Mouse (Mus musculus) heart, embryonic 14.5 days (tissue): Measurements from ENCODE around the gene Gm47289. TPM values are rescaled to one million over a fixed set of nuclear protein-coding genes. Genes with fewer than 3 reads are reported as not detected.
A peak's percentile ranks its signal among the peaks of the same experiment; 100 is the strongest.

Experiments used
- ATAC-seq: fragments of 200-750 bp; cut with Nextera tagmentation; 2 replicates; pipeline ENCODE4 v1.8.0; 2017; ENCODE audit warnings: low read depth, moderate TSS enrichment; ENCODE audit not compliant: insufficient number of reproducible peaks, insufficient read depth, low FRiP score
- H3K27ac ChIP-seq, 2 experiments: fragments of 200-500 bp in 1 of 2; fragments of 300-500 bp in 1 of 2; sonication (generic) in 1 of 2; replicated peaks in 1 of 2; 2 replicates each; pipeline ENCODE4 v1.5.1; 2012 to 2014; ENCODE audit warnings: low read depth in 2 of 2, low read length in 2 of 2, control low read depth in 1 of 2, mild to moderate bottlenecking in 1 of 2, mixed read lengths in 1 of 2; ENCODE audit not compliant: control insufficient read depth in 1 of 2, insufficient read depth in 1 of 2
- H3K27me3 ChIP-seq: fragments of 300-500 bp; sonication (generic); 2 replicates; pipeline ENCODE4 v1.6.1; 2014; ENCODE audit warnings: mild to moderate bottlenecking, low read length, control low read depth; ENCODE audit not compliant: control insufficient read depth, insufficient read depth
- H3K36me3 ChIP-seq: fragments of 300-500 bp; sonication (generic); 2 replicates; pipeline ENCODE4 v1.6.1; 2014; ENCODE audit warnings: mild to moderate bottlenecking, control low read depth, low read length, mixed read lengths; ENCODE audit not compliant: control insufficient read depth, insufficient read depth
- H3K4me1 ChIP-seq, 2 experiments: fragments of 200-500 bp in 1 of 2; fragments of 300-500 bp in 1 of 2; sonication (generic) in 1 of 2; 2 replicates each; pipeline ENCODE4 v1.6.1; 2012 to 2014; ENCODE audit warnings: low read length in 2 of 2, control low read depth in 1 of 2, mixed read lengths in 1 of 2; ENCODE audit not compliant: control insufficient read depth in 2 of 2, insufficient read depth in 2 of 2
- H3K4me2 ChIP-seq: fragments of 300-500 bp; sonication (generic); 2 replicates; pipeline ENCODE4 v1.6.1; 2014; ENCODE audit warnings: mild to moderate bottlenecking, low read length
- H3K4me3 ChIP-seq, 2 experiments: fragments of 200-500 bp in 1 of 2; fragments of 300-500 bp in 1 of 2; sonication (generic) in 1 of 2; 2 replicates each; pipeline ENCODE4 v1.5.1; 2012 to 2014; ENCODE audit warnings: low read length in 2 of 2, mild to moderate bottlenecking in 2 of 2, control low read depth in 1 of 2, low read depth in 1 of 2, moderate library complexity in 1 of 2; ENCODE audit not compliant: control insufficient read depth in 1 of 2, insufficient read depth in 1 of 2
- H3K9ac ChIP-seq: fragments of 300-500 bp; sonication (generic); 2 replicates; pipeline ENCODE4 v1.6.1; 2014; ENCODE audit warnings: mild to moderate bottlenecking, low read length
- H3K9me3 ChIP-seq: fragments of 300-500 bp; sonication (generic); 2 replicates; pipeline ENCODE4 v1.6.1; 2016; ENCODE audit warnings: low read length, control low read depth; ENCODE audit not compliant: control insufficient read depth
- WGBS: fragments of 180-500 bp; shearing (Covaris S2); extraction: QIAGEN DNeasy Blood & Tissue Kit; methylation state at CpG from one replicate; pipeline ENCODE4 v1.1.7; 2014; 5-methylcytosine and 5-hydroxymethylcytosine counted together
- polyA plus RNA-seq: library from polyadenylated mRNA; unstranded; fragments of >200 nt; fragmentation: Nextera tagmentation; extraction: Ambion mirVana; gene quantifications from 2 replicates; pipeline ENCODE4 v1.2.1, GENCODE M21; 2014

Gm47289 gene
- polyA plus RNA-seq, 1 experiment from 2014 or later = not detected

DNA sequence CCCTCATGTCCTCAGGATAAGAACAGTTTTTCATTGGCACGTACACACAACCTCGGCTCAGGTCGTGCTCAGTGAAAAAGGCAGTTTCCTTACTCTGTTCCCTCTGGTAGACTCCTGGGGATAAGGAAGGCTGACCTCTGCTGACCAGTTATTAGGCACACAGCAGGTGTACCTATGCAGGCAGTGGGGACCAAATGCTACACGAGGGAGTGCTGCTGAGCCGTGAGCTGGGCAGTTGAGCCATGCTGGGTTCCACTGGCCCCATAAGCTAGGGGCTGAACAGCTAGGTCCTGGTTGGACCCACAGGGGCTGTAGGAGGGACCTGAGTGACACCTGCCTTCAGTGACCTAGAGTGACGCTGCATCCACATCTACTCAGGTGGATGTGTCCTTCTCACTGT is 13.3 kb upstream of the Gm47289 start:
- no peaks in the 10 kb centered on the region for H3K9me3 ChIP-seq
- no peak overlapping the region for H3K4me3 ChIP-seq
- 59% methylated on average over 6 of the region's 6 CpGs for WGBS
- no peak overlapping the region for H3K9ac ChIP-seq
- no peak overlapping the region for H3K27ac ChIP-seq
- H3K4me2 ChIP-seq = no peak overlapping the region
- H3K4me1 ChIP-seq = no peaks in the 10 kb centered on the region
- ATAC-seq = no peak
- H3K36me3 ChIP-seq = no peaks in the 10 kb centered on the region
- no peaks in the 10 kb centered on the region for H3K27me3 ChIP-seq

DNA sequence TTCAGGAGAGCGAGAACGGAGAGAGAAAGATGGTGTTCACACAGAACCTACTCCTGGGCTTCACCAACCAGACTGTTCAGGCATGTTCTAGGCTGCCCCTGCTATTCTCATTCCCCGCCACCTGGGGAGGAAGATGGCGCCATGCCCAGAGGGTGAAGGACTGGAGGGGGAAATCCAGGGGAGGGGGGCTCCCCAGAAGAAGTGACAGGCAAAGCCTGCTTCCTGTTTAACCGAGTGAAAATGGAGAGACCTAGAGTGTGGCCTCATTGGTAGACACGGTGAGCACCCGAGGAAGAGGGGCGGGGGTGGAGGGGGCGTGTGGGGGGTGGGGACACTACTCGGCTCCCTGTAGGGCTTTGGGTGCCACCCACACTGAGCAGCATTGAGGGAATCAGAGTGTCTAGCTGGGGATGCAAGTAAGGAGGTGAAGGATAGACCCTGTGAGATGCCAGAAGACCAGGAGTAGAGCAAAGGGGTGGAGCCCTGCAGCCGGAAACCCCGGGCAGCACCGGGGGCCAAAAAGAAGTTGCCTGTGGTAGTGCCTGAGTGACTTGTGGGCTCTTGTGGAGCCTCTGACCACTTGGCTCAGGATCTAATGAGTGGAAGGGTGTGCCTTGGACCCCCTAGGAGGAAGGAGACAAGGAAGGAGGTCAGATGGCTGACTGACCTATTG is 12.7 kb upstream of the Gm47289 start:
- Histone ChIP-seq H3K27ac (no peak overlapping the region), H3K9me3 (no peaks in the 10 kb centered on the region), H3K4me1 (no peaks in the 10 kb centered on the region), H3K36me3 (no peaks in the 10 kb centered on the region), H3K4me3 (no peak overlapping the region), H3K4me2 (no peak overlapping the region), H3K27me3 (no peaks in the 10 kb centered on the region), H3K9ac (no peak overlapping the region)
- WGBS = 60% methylated on average over 13 of the region's 13 CpGs
- ATAC-seq = no peak

DNA sequence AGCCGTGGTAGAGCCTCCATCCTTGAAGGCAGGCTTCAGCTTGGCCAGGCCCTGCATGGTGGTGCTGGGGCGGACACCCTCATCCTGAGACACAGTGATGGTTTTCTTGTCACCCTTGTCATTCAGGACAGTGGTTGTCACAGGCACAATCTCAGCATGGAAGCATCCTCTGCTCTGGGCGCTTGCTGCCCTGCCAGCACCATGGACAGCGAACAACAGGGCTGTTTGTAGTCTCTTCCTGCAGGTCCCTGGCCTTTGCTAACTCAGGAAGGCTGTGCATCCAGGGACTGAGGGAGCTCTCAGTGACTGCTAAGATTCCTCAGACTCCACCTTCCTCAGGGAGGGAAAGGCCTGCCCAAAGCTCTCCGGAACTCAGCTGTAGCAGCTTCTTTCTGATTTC is 9.4 kb upstream of the Gm47289 start:
- Histone ChIP-seq H3K9ac (no peak overlapping the region), H3K4me1 (no peaks in the 10 kb centered on the region), H3K4me2 (no peak overlapping the region), H3K4me3 (no peak overlapping the region), H3K36me3 (no peaks in the 10 kb centered on the region), H3K9me3 (no peaks in the 10 kb centered on the region), H3K27ac (no peak overlapping the region), H3K27me3 (no peaks in the 10 kb centered on the region)
- ATAC-seq = no peak
- 18% methylated on average over 5 of the region's 5 CpGs for WGBS

- H3K27ac ChIP-seq = no peak overlapping the region
- H3K9ac ChIP-seq = no peak overlapping the region
- peaks cover 15% of the 10 kb centered on the region for H3K27me3 ChIP-seq
- no peak overlapping the region for H3K4me2 ChIP-seq
- no peaks in the 10 kb centered on the region for H3K4me1 ChIP-seq
- no peaks in the 10 kb centered on the region for H3K9me3 ChIP-seq
- no peaks in the 10 kb centered on the region for H3K36me3 ChIP-seq
- 40% methylated on average over 2 of the region's 2 CpGs for WGBS
- no peak overlapping the region for H3K4me3 ChIP-seq
- no peak for ATAC-seq
Observed at GRCm38 (mm10) chr9:119151751-119152150, 7.2 kb upstream of the Gm47289 start.

- no peak for ATAC-seq
- H3K4me3 ChIP-seq = no peak overlapping the region
Observed at GRCm38 (mm10) chr9:119155416-119155815, 3.5 kb upstream of the Gm47289 start.

GRCm38 (mm10) chr9:119155826-119156225 is 3.1 kb upstream of the Gm47289 start:
- no peaks in the 10 kb centered on the region for H3K4me1 ChIP-seq
- peaks cover 20% of the 10 kb centered on the region for H3K27me3 ChIP-seq
- no peaks in the 10 kb centered on the region for H3K9me3 ChIP-seq
- no peak overlapping the region for H3K9ac ChIP-seq
- H3K4me2 ChIP-seq = peak overlapping the region; percentile 73
- H3K36me3 ChIP-seq = no peaks in the 10 kb centered on the region
- H3K4me3 ChIP-seq = no peak overlapping the region
- WGBS = 41% methylated on average over 7 of the region's 7 CpGs
- H3K27ac ChIP-seq = no peak overlapping the region
- ATAC-seq = 0 out of 2 replicates have a peak, but pooled peaks have one; percentile 27

More at GRCm38 (mm10) chr9:119155416-119155815, 3.5 kb upstream of the Gm47289 start:
- Histone ChIP-seq H3K4me1 (no peaks in the 10 kb centered on the region), H3K27ac (no peak overlapping the region), H3K9me3 (no peaks in the 10 kb centered on the region), H3K36me3 (no peaks in the 10 kb centered on the region), H3K27me3 (peaks cover 20% of the 10 kb centered on the region), H3K4me2 (no peak overlapping the region), H3K9ac (no peak overlapping the region)
- 70% methylated on average over 8 of the region's 8 CpGs for WGBS

GRCm38 (mm10) chr9:119156278-119157201 is 2.4 kb upstream of the Gm47289 start, which contains the start of gene Acaa1b:
Gene Acaa1b (minus strand): TSS chr9:119157093.
- WGBS = under 1% methylated on average over 64 of the region's 65 CpGs

More at GRCm38 (mm10) chr9:119156278-119157201, 2.4 kb upstream of the Gm47289 start, which contains the start of gene Acaa1b:
- peak within 1 kb of the TSS; percentile 25; the same call in 1 of the 2 replicates for H3K9ac ChIP-seq
- ATAC-seq = peak; percentile 69; the same call in 1 of the 2 replicates
- H3K36me3 ChIP-seq = no peaks in the 10 kb centered on the region
- no peak within 1 kb of the TSS for H3K27ac ChIP-seq
- H3K27me3 ChIP-seq = peaks cover 20% of the 10 kb centered on the region
- H3K4me3 ChIP-seq = peak within 1 kb of the TSS; percentile 38 to 46
- no peaks in the 10 kb centered on the region for H3K4me1 ChIP-seq
- H3K4me2 ChIP-seq = peak within 1 kb of the TSS; percentile 73
- no peaks in the 10 kb centered on the region for H3K9me3 ChIP-seq
